Mouse (Mus musculus) skeletal muscle tissue, adult 2 months (tissue): ENCODE results near the gene Bend5.

ENCODE experiments used
- DNase-seq: peaks from one replicate; pipeline ENCODE4 v3.0.0-alpha.2; 2012; ENCODE audit warnings: low read depth, low spot score

Gene Bend5

DNA sequence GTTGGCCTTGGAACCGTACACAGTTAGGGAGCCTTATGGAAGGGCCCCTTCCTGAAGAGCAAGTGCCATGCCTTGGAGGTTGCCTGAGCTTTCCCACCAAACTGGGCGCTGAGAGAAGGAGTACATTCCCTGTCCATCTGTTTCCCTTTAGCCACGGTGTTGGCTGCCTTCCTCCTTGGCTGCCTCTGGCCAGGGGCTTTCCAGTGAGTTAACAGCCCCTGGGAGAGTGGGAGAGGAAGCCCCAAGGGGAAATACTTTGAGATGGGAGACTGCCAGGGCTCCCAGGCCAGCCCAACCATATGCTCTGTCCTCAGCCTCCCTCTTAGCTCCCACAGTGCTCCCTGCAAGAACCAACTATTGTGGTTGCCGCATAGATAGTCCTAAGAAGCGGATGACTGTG lies 70.4 kb downstream of the Bend5 start:
- peak; percentile 32 for DNase-seq

DNA sequence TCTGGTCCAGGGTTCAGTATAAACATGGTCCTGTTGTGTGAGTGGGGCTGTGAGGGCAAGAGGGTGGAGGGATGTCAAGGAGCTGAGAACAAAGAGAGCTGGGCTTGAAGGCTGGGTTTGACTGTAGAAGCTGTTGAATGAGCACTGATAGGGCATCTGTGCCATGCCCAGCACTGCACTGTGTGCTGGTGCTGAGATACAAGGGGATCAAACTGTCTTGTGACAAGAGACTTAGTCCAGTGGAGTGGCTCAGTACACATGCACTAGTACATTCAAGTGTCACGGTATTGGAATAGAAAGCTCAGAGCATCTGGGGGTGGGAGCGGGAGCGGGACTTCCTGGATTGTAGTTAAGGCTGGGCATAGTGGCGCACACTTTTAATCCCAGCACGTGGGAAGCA lies 71.4 kb downstream of the Bend5 start:
- DNase-seq: no peak

- no peak for DNase-seq
Measured at GRCm38 (mm10) chr4:111487233-111487843, 72.5 kb downstream of the Bend5 start.

DNA sequence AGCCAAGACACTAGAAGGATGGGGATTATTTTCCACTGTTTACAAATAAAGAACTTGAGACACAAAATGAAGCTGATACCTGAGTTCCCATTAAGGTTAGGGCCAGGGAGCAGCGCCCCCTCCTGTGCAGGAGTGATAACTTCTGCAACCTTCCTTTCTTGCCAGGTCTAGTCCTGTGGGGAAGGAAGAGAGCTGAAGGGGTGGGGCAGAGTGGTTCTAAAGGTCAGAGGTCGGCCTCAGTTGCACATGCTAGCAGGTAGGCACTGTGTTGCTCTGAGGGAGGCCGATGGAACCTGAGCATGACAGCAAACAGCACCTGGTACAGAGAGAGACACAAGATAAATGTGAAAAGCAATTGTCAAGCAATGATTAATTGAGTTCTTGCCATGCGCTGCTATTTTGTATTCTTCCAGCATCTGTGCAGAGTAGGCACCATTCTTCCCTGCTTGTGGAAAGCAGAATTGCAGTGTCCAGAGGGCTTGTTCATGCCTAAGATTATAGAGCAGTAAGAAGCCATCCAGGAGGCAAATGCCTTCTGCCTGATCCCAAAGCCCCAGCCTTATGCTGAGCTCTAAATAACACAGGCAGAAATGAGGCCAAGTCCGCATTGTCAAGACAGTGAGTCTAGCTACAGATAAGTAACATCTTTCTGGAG lies 79.1 kb downstream of the Bend5 start:
- DNase-seq: no peak

- peak; percentile 11 for DNase-seq
Measured at GRCm38 (mm10) chr4:111495949-111496348, 81.1 kb downstream of the Bend5 start.

- DNase-seq: no peak
Measured at GRCm38 (mm10) chr4:111498751-111499150, 83.9 kb downstream of the Bend5 start.

DNA sequence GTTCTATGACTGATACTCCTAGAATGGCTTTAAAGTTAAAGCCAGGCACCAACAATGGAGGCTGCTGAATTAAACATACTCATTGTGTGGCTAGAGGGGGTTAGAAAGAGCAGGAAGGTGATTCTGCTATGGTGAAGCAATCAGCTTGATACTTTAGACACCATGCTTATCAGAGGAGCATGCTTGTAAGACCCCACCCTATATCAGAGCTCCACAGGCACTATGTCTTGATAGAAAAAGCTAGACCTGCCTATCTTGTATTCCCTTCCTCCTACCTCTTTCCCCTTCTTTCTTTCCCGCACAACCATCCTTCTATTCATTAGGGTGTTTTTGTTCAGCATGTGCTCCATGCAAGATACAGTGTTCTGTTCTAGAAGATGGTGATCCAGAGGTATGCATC lies 86.6 kb downstream of the Bend5 start:
- DNase-seq: no peak

DNA sequence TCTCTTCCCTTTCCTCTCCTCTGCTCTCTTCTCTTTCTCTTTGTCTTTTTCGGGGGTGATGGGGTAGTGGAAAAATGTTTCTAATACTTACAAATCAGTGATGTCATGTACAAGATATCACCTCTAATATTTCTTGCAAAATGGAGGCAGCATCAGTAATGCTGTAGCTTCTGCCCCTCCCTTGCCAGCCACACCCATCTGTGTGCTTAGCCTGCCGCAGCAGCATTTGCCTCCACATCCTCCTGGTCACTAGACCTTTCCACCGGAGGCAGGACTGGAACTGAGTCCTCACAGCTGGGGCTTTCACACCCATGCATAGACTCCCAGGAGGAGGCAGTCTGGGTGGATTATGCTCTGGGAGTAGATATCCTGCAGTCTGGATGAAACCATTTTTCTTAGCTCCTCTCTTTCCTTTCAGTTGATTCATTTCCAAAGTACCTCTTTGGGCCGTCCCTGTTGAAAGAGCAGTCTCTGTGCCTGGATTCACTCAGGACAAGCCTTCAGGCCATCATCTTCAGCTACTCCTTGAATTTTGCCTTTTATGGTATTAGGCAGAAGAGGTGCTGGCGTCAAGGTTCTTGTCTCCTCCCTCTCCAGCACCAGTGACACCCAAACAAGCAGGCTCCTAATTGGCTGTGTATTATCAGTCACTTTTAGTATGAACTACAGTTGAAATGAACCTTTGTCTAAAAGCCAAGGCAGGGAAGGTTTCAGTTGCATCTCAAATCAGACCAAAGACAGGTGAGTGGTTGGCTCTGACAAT lies 88.3 kb downstream of the Bend5 start:
- no peak for DNase-seq

DNA sequence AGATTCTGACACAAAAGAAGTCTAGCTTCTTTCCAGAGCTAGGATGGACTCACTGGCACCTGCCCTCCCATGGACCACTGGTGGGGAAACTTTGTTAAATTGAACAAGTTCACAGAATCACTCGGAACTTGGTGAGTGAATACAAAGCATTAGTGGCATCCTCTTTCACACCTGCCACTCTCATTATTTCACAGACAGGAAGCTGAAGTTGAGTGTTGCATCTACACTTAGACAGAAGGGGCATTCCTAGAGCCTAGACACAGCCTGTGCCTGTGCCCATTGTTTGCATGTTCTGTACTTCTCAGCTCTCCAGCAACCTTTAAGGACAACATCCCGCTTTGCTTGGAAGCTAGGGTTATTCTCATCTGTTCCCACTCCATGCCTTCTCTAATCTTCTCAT lies 90.1 kb downstream of the Bend5 start:
- DNase-seq: no peak
